Mouse (Mus musculus) forebrain, postnatal 0 days (tissue): ENCODE data around the gene Ret. TPM values are rescaled to one million over a fixed set of nuclear protein-coding genes. Genes with fewer than 3 reads are reported as not detected.

Experiments used
- ATAC-seq: fragments of 200-750 bp; cut with Nextera tagmentation; 2 replicates; pipeline ENCODE4 v1.8.0; 2017; ENCODE audit warnings: mild to moderate bottlenecking, moderate library complexity
- DNase-seq: peaks from one replicate; pipeline ENCODE4 v3.0.0-alpha.2; 2015
- H3K27ac ChIP-seq: fragments of 300-500 bp; sonication (generic); 2 replicates; pipeline ENCODE4 v1.5.1; 2014; ENCODE audit warnings: low read depth, mild to moderate bottlenecking, antibody characterized with exemption, low read length, moderate library complexity, mixed read lengths
- H3K27me3 ChIP-seq: fragments of 300-500 bp; sonication (generic); 2 replicates; pipeline ENCODE4 v1.6.1; 2014; ENCODE audit warnings: mild to moderate bottlenecking, low read length, mixed read lengths; ENCODE audit not compliant: insufficient read depth
- H3K36me3 ChIP-seq: fragments of 300-500 bp; sonication (generic); 2 replicates; pipeline ENCODE4 v1.6.1; 2014; ENCODE audit warnings: mild to moderate bottlenecking, moderate library complexity; ENCODE audit not compliant: insufficient read depth
- H3K4me1 ChIP-seq: fragments of 300-500 bp; sonication (generic); 2 replicates; pipeline ENCODE4 v1.6.1; 2014; ENCODE audit warnings: antibody characterized with exemption; ENCODE audit not compliant: insufficient read depth
- H3K4me2 ChIP-seq: fragments of 300-500 bp; sonication (generic); 2 replicates; pipeline ENCODE4 v1.6.1; 2014; ENCODE audit warnings: low read depth, mild to moderate bottlenecking, moderate library complexity
- H3K4me3 ChIP-seq: fragments of 300-500 bp; sonication (generic); 2 replicates; pipeline ENCODE4 v1.5.1; 2014; ENCODE audit warnings: low read depth, low read length, mixed read lengths
- H3K9ac ChIP-seq: fragments of 300-500 bp; sonication (generic); 2 replicates; pipeline ENCODE4 v1.6.1; 2014; ENCODE audit warnings: mild to moderate bottlenecking
- H3K9me3 ChIP-seq: fragments of 300-500 bp; sonication (generic); 2 replicates; pipeline ENCODE4 v1.6.1; 2016; ENCODE audit warnings: low read length
- CTCF ChIP-seq: sonication (generic); IDR thresholded peaks from 2 replicates; pipeline ENCODE4 v1.5.1; 2016; ENCODE audit warnings: antibody characterized with exemption, control low read depth, low read depth
- WGBS: fragments of 180-500 bp; shearing (Covaris S2); extraction: QIAGEN DNeasy Blood & Tissue Kit; methylation state at CpG from one replicate; pipeline ENCODE4 v1.1.7; 2014; 5-methylcytosine and 5-hydroxymethylcytosine counted together
- polyA plus RNA-seq: library from polyadenylated mRNA; unstranded; fragments of >200 nt; fragmentation: Nextera tagmentation; extraction: Ambion mirVana; gene quantifications from 2 replicates; pipeline ENCODE4 v1.2.1, GENCODE M21; 2015
- total RNA-seq: library from RNA; depleted of rRNA; stranded (reverse); fragments of >200 nt; gene quantifications from 2 replicates; pipeline ENCODE4 v1.2.3, GENCODE M21; 2014

The Ret gene
- total and polyA plus RNA-seq, 2 experiments from 2014 or later, result 3.8 to 11.3 TPM

GRCm38 (mm10) chr6:118189764-118190163 is 7.8 kb downstream of the Ret start:
- H3K27ac ChIP-seq, result no peak overlapping the region
- H3K9me3 ChIP-seq, result no peaks in the 10 kb centered on the region
- H3K36me3 ChIP-seq, result no peaks in the 10 kb centered on the region
- 63% methylated on average over 3 of the region's 3 CpGs for WGBS
- H3K27me3 ChIP-seq, result no peaks in the 10 kb centered on the region
- ATAC-seq (no peak), DNase-seq (no peak)
- no peak for TF ChIP-seq CTCF
- no peak overlapping the region for H3K4me3 ChIP-seq
- no peaks in the 10 kb centered on the region for H3K4me1 ChIP-seq
- H3K9ac ChIP-seq, result no peak overlapping the region
- no peak overlapping the region for H3K4me2 ChIP-seq

GRCm38 (mm10) chr6:118188599-118188998 is 8.9 kb downstream of the Ret start:
- no peak overlapping the region for H3K4me2 ChIP-seq
- H3K9me3 ChIP-seq, result no peaks in the 10 kb centered on the region
- no peaks in the 10 kb centered on the region for H3K27me3 ChIP-seq
- ATAC-seq (no peak), DNase-seq (no peak)
- H3K36me3 ChIP-seq, result no peaks in the 10 kb centered on the region
- WGBS, result 83% methylated on average over 9 of the region's 9 CpGs
- H3K9ac ChIP-seq, result no peak overlapping the region
- H3K4me3 ChIP-seq, result no peak overlapping the region
- no peaks in the 10 kb centered on the region for H3K4me1 ChIP-seq
- H3K27ac ChIP-seq, result no peak overlapping the region
- TF ChIP-seq CTCF, result no peak

GRCm38 (mm10) chr6:118187285-118187641 is 10.3 kb downstream of the Ret start:
- no peak for DNase-seq
- H3K36me3 ChIP-seq, result no peaks in the 10 kb centered on the region
- H3K27ac ChIP-seq, result no peak overlapping the region
- H3K27me3 ChIP-seq, result no peaks in the 10 kb centered on the region
- no peak for ATAC-seq
- no peak for TF ChIP-seq CTCF
- no peak overlapping the region for H3K4me2 ChIP-seq
- WGBS, result 82% methylated on average over 3 of the region's 3 CpGs
- H3K4me1 ChIP-seq, result no peaks in the 10 kb centered on the region
- H3K9me3 ChIP-seq, result no peaks in the 10 kb centered on the region
- no peak overlapping the region for H3K9ac ChIP-seq
- H3K4me3 ChIP-seq, result no peak overlapping the region

GRCm38 (mm10) chr6:118186620-118187284 is 10.8 kb downstream of the Ret start:
- no peak for DNase-seq
- Histone ChIP-seq H3K36me3 (no peaks in the 10 kb centered on the region), H3K27ac (no peak overlapping the region), H3K27me3 (no peaks in the 10 kb centered on the region), H3K9ac (no peak overlapping the region), H3K9me3 (no peaks in the 10 kb centered on the region), H3K4me3 (no peak overlapping the region), H3K4me1 (no peaks in the 10 kb centered on the region), H3K4me2 (no peak overlapping the region)
- peak; percentile 72 for ATAC-seq
- 51% methylated on average over 17 of the region's 17 CpGs for WGBS
- no peak for TF ChIP-seq CTCF

GRCm38 (mm10) chr6:118184126-118184525 is 13.4 kb downstream of the Ret start:
- Histone ChIP-seq H3K36me3 (no peaks in the 10 kb centered on the region), H3K27ac (no peak overlapping the region), H3K4me3 (no peak overlapping the region), H3K9me3 (no peaks in the 10 kb centered on the region), H3K4me1 (no peaks in the 10 kb centered on the region), H3K27me3 (no peaks in the 10 kb centered on the region), H3K4me2 (no peak overlapping the region), H3K9ac (no peak overlapping the region)
- no peak for TF ChIP-seq CTCF
- 86% methylated on average over 10 of the region's 10 CpGs for WGBS
- DNase-seq (no peak), ATAC-seq (no peak)

- 69% methylated on average over 12 of the region's 12 CpGs for WGBS
- Histone ChIP-seq H3K27ac (no peak overlapping the region), H3K9me3 (no peaks in the 10 kb centered on the region), H3K4me1 (no peaks in the 10 kb centered on the region), H3K4me3 (no peak overlapping the region), H3K9ac (no peak overlapping the region), H3K4me2 (no peak overlapping the region), H3K36me3 (no peaks in the 10 kb centered on the region), H3K27me3 (no peaks in the 10 kb centered on the region)
- no peak for TF ChIP-seq CTCF
- no peak for DNase-seq
- peak; percentile 11; the same call in 1 of the 2 replicates for ATAC-seq
These were observed 17.5 kb downstream of the Ret start for GRCm38 (mm10) chr6:118180085-118180423.

- Histone ChIP-seq H3K9ac (no peak overlapping the region), H3K4me2 (no peak overlapping the region), H3K27ac (no peak overlapping the region), H3K9me3 (no peaks in the 10 kb centered on the region), H3K36me3 (no peaks in the 10 kb centered on the region), H3K27me3 (no peaks in the 10 kb centered on the region), H3K4me3 (no peak overlapping the region), H3K4me1 (no peaks in the 10 kb centered on the region)
- peak; percentile 91 for ATAC-seq
- 61% methylated on average over 13 of the region's 13 CpGs for WGBS
- DNase-seq, result peak; percentile 88
- TF ChIP-seq CTCF, result peak; percentile 99
These were observed 18.0 kb downstream of the Ret start for GRCm38 (mm10) chr6:118179316-118180084.
